Mouse (Mus musculus) spleen, adult 2 months (tissue): ENCODE measurements around the gene Rhpn2.

Experiments used
- CTCF ChIP-seq: fragments of 200-500 bp; IDR thresholded peaks from 2 replicates; pipeline ENCODE4 v1.5.1; 2011; ENCODE audit warnings: mild to moderate bottlenecking, inconsistent platforms; ENCODE audit not compliant: insufficient read depth, insufficient read length, insufficient replicate concordance; ENCODE audit errors: extremely low read depth
- POLR2A ChIP-seq: fragments of 200-500 bp; IDR thresholded peaks from 2 replicates; pipeline ENCODE4 v1.6.1; 2011; ENCODE audit warnings: low read depth, low read length, inconsistent platforms

- no peak for TF ChIP-seq CTCF
- no peak for TF ChIP-seq POLR2A
Measured at GRCm38 (mm10) chr7:35392935-35393334, 59.0 kb downstream of the Rhpn2 start.
